Mouse (Mus musculus) layer of hippocampus, adult 2 months (tissue): ENCODE results near the gene 9530077C05Rik. TPM values are rescaled to one million over a fixed set of nuclear protein-coding genes. Genes with fewer than 3 reads are reported as not detected.
"Not testable (repeated sequence)": the region's sequence is repeated elsewhere in the genome, so short reads cannot be mapped to it uniquely, and the experiment has no call there.

ENCODE experiments used
- DNase-seq, 2 experiments: peaks; one replicate each; pipeline ENCODE4 v3.0.0; 2022; ENCODE audit warnings: low spot score in 2 of 2
- H3K27ac ChIP-seq: fragments of 200-600 bp; 2 replicates; pipeline ENCODE4 v1.8.1; 2022
- H3K4me3 ChIP-seq: fragments of 200-600 bp; 2 replicates; pipeline ENCODE4 v1.8.1; 2022; ENCODE audit warnings: mild to moderate bottlenecking
- CTCF ChIP-seq: fragments of 200-600 bp; conservative IDR thresholded peaks from 2 replicates; pipeline ENCODE4 v1.8.1; 2022; ENCODE audit warnings: antibody characterized with exemption, mild to moderate bottlenecking, moderate library complexity
- total RNA-seq, 2 experiments: library from RNA; stranded (reverse); gene quantifications; 2 replicates each; pipeline ENCODE4 v1.2.3; 2021

9530077C05Rik gene
- total RNA-seq, 2 experiments from 2014 or later, result 7.6 to 9.6 TPM

DNA sequence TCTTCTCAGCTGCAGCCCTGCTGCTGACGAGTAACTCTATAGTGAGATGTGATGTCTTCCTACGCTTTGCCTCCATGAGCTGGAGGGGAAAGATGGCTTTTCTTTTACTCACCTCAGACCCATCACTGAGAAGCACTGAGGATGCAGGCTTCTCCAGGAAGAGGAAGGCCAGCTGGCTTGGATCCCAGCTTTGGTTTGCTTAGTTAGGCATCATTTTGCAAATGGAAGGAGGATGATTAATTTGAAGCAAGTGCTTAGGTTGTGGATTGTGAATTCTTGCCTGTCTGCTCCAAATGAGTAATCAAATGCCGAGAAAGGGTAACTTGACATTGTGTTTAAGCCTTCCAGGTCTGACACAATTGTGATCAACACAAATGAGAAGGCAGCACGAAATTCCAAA is 12.3 kb upstream of the 9530077C05Rik start:
- DNase-seq, result no peak
- no peak overlapping the region for H3K27ac ChIP-seq
- no peak for TF ChIP-seq CTCF
- no peak overlapping the region for H3K4me3 ChIP-seq

DNA sequence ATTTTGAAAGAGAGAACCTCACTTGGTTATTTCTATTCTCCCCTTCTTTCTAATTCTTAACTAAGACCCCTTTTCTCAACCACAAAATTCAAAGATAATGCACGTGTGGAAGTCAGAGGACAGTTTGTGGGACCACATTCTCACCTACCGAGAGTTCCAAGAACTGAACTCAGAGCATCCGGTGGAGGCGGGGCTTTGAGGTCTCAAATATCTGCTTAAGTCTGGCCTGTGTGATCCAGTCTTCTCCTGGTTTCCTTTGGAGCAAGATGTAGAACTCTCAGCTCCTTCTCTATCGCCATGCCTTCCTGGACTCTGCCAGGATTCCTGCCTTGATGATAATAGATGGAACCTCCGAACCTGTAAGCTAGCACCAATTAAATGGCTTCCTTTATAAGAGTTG is 9.3 kb upstream of the 9530077C05Rik start:
- no peak for DNase-seq
- TF ChIP-seq CTCF, result no peak
- no peak overlapping the region for H3K27ac ChIP-seq

DNA sequence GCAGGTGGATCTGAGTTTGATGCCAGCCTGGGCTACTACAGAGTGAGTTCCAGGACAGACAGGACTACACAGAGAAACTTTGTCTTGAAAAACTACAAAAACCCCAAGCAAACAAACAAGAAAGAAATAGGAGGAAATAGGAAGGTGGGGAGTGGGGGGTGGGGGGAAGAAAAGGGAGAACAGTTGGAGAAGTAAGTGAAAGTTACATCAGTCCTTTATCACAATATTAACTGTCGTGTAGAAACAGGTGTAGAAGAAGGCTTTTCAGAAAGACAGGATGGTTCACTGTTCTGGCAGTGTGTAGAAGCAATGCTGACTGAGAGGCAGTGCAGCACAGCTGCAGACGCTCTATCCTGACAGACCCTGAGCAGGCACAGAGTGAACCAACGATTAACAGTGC is 8.3 kb upstream of the 9530077C05Rik start:
- Histone ChIP-seq H3K27ac (no peak overlapping the region), H3K4me3 (no peak overlapping the region)
- DNase-seq, result no peak
- no peak for TF ChIP-seq CTCF

More for the DNA sequence above, 9.3 kb upstream of the 9530077C05Rik start:
- no peak overlapping the region for H3K4me3 ChIP-seq

DNA sequence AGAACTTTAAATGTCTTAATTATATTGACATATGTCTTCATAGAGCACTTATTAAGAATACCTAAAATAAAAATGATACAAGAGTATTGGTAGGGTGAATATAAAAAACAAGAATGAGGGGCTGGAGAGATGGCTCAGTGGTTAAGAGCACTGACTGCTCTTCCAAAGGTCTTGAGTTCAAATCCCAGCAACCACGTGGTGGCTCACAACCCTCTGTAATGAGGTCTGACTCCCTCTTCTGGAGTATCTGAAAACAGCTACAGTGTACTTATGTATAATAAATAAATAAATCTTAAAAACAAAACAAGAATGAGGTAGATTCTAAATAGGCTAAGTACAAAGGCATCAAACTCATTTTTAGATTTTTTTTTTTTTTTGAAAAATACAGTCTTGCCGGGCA is 7.8 kb upstream of the 9530077C05Rik start:
- H3K4me3 ChIP-seq, H3K27ac ChIP-seq, DNase-seq: not testable (repeated sequence)

DNA sequence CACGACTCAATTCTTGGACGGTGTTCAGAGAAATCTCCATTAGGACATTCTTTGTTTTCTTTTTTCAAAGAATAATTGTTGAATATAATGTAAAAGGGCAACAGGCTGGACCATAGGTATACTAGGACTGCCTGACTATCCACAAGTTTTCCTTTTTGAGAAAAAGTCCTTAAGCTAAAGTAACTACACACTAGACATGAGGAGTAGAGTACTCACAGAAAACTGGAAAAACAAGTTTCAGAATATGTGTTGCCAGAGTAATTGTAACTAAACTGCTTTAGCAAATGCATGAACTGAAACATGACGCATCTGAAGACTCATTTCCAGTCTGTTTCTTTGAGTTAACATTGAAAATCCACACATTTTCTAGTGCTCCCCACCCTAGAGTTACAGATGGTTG is 5.9 kb upstream of the 9530077C05Rik start:
- no peak for TF ChIP-seq CTCF
- Histone ChIP-seq H3K4me3 (no peak overlapping the region), H3K27ac (no peak overlapping the region)
- no peak for DNase-seq

DNA sequence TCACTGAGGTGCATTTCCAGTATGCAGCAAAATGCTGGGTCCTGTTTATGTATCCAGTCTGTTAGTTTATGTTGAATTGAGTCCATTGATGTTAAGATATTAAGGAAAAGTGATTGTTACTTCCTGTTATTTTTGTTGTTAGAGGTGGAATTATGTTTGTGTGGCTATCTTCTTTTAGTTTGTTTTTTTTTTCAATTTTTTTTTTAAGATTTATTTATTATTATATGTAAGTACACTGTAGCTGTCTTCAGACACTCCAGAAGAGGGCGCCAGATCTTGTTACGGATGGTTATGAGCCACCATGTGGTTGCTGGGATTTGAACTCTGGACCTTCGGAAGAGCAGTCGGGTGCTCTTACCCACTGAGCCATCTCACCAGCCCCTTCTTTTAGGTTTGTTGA is 3.7 kb upstream of the 9530077C05Rik start:
- H3K27ac ChIP-seq, H3K4me3 ChIP-seq, DNase-seq: not testable (repeated sequence)
- TF ChIP-seq CTCF, result 0 out of 2 replicates have a peak, but pooled peaks have one; percentile 26

DNA sequence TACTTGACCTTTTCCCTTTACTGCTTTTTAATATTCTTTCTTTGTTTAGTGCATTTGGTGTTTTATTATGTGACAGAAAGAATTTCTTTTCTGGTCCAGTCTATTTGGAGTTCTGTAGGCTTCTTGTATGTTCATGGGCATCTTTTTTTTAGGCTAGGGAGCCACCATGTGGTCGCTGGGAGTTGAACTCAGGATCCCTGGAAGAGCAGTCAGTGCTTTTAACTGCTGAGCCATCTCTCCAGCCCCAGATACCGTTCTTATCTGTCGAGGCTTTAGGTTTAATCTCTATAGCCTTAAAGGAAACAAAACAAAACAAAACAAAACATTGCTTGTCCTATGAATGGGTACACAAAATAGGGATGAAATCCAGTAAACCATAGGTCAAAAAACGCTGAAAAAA is 3.0 kb upstream of the 9530077C05Rik start:
- not testable (repeated sequence) for H3K27ac ChIP-seq, H3K4me3 ChIP-seq
- DNase-seq, result peak; percentile 36 to 46
- TF ChIP-seq CTCF, result peak; percentile 69

DNA sequence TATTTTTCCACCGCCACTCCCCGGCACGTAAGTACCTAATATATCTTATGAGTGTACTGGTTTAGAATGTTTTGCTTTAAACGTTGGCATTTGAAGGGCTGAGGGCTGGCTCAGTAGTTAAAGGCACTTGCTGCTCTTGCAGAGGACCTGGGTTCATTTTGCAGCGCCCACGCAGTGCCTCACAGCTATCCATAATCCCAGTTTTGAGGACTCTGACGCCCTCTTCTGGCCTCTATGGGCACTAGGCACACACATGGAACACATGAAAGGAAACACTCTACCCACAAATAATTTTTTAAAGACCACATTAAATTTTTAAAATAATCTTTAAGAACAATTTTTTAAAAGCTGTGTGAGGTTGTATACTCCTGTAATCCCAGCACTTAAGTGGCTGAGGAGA is 1.8 kb upstream of the 9530077C05Rik start:
- Histone ChIP-seq H3K4me3 (no peak overlapping the region), H3K27ac (no peak overlapping the region)
- TF ChIP-seq CTCF, result peak; percentile 45
- DNase-seq, result no peak

DNA sequence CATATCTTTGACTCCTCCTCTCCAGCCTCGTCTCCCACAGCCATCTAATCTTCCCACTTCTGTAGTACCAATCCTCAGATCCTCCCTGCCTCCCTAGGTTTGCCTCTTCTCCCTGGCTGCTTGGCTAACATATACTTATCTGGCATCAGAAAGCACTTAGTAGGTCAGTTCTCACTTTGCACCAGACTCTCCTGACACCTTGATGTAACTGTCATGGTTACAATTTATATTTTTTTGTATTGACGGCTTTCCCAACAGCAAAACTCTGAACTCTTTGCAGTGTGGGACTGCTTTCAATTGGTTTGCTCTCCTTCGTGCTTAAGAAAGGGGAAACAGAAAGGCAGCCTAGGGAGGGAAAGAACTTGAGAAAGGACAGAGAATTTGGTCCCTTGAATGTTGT is 4.9 kb downstream of the 9530077C05Rik start:
- no peak for TF ChIP-seq CTCF
- Histone ChIP-seq H3K4me3 (no peak overlapping the region), H3K27ac (no peak overlapping the region)
- DNase-seq, result no peak

DNA sequence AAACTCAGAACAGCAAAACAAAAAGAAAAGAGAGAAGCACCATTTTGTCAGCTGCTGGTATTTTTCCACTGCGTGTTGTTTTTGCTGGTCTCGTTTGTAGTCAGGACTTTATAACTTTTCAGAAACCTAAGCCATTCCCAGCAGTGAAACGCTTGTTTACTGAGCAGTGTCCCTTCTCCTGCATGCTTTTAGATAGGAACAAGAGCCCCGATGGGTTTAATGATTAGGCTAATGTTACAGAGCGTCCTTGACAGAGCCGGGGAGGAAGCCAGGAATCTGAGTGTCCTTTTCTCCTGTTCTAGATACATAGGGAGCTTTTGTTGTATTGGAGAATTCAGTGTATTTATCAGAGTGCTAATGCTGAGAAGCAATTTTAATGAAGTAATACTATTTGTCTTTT is 6.2 kb downstream of the 9530077C05Rik start:
- DNase-seq, result no peak
- Histone ChIP-seq H3K4me3 (no peak overlapping the region), H3K27ac (peak overlapping the region; percentile 43; the same call in 1 of the 2 replicates)
- TF ChIP-seq CTCF, result no peak

DNA sequence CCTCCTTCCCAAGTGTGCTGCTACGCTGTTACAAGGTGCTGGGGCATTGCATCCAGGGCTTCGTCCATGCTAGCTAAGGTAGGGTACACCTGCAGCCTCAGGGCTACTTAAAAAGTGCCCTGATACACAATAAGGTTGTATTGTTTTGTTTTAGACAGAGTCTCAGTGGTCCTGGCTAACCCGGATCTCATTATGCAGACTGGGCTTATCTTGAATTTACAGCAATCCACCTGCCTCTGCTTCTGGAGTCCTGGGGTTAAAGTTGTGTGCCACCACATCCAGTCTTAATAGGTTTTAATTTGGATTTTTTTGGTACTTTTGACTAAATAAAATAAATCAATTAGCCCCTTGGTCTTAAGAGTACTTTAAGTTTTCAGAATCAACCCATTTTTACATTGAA is 8.6 kb downstream of the 9530077C05Rik start:
- no peak for DNase-seq

DNA sequence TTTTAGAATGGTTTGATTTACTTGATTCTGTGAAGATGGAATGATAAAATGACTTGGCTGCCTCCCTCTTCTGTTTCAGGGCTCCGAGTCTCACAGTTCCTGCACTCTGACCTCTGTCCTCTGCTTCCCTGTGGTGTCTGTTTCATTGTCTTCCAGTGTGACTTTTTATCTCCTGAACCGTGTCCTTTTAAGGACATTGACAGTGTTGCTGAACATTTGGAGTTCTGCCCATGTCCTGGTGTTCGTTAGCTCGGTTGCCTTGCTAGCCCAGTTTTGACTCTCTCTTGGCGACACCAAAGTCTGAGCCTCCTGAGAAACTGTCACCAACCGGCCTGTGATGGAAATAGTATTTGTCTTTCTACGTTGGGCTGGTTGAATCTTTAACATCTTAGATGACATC is 9.2 kb downstream of the 9530077C05Rik start:
- no peak for DNase-seq
- Histone ChIP-seq H3K4me3 (no peak overlapping the region), H3K27ac (no peak overlapping the region)
- TF ChIP-seq CTCF, result no peak

More for the DNA sequence above, 8.6 kb downstream of the 9530077C05Rik start:
- no peak for TF ChIP-seq CTCF
- Histone ChIP-seq H3K27ac (no peak overlapping the region), H3K4me3 (no peak overlapping the region)

DNA sequence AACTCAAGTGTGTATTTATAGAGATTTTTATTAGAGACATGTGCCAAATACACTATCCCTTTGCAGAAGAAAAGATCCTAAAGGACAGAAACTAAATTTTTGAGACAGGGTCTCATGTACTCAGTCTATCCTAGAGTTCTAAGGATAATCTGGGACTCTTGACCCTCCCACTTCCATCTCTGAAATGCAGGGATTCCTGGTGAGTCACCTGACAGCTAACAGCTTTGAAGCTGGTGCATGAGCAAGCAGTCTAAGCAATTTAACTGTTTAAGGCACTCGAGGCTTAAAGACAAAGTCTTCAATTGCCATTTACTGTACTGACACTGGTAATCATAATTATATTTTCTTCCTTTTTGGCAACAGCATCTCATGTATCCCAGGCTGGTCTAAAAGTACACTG is 11.2 kb downstream of the 9530077C05Rik start:
- no peak for DNase-seq
- H3K4me3 ChIP-seq, result no peak overlapping the region
- no peak for TF ChIP-seq CTCF
- H3K27ac ChIP-seq, result no peak overlapping the region

DNA sequence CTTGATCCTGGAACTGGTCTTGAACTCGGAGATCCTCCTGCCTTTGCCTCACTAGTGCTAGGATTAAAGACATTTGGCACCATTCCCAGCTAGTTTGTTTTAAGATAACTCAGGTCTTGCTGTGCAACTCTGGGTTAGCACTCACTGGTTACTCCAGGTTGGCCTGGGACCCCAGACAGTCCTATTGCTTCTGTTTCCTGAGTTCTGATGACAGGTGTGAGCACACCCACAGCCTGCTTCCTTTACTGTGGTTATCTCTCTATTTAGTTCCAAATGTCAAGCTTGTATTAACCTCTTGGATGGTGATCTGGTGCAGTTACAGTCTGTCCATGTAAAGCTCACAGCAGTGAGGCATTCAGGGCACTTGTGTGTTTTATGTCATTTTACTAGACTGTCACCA is 12.2 kb downstream of the 9530077C05Rik start:
- TF ChIP-seq CTCF, result no peak
- DNase-seq, result no peak
- Histone ChIP-seq H3K27ac (no peak overlapping the region), H3K4me3 (no peak overlapping the region)

DNA sequence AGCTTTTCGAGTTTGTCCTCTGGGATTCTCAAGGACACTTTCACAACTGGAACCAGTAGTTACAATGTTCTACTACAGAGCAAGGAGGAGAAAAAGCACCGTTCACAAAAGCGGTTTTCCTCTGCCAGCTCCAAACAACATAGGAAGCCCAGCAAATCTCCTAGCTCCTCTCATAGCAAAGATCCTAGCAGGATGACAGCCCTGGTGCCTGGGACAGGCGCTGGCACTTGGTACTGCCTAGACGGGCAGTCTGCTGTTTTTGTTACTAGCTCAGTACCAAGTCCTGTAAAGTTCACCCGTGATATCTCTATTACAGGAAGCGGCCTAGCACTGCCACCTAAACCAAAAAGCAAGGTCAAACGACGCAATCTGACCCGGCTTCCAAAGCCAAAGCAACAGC is 12.9 kb downstream of the 9530077C05Rik start:
- no peak for TF ChIP-seq CTCF
- no peak overlapping the region for H3K27ac ChIP-seq
- no peak for DNase-seq
- no peak overlapping the region for H3K4me3 ChIP-seq
